Mouse (Mus musculus) urinary bladder, postnatal 36 days (tissue): ENCODE results near the gene Syk.

Experiments used
- DNase-seq, 2 experiments: peaks; one replicate each; pipeline ENCODE4 v3.0.0; 2022; ENCODE audit warnings: low spot score in 2 of 2, mixed read lengths in 1 of 2

The Syk gene

GRCm38 (mm10) chr13:52651383-52652252 lies 68.6 kb downstream of the Syk start:
- DNase-seq, result peak in 1 of 2 experiments; percentile 20

- no peak for DNase-seq
Observed at GRCm38 (mm10) chr13:52652253-52652628, 69.3 kb downstream of the Syk start.

- DNase-seq, result peak in 1 of 2 experiments; percentile 37
Observed at GRCm38 (mm10) chr13:52654081-52654829, 71.3 kb downstream of the Syk start.

- no peak for DNase-seq
Observed at GRCm38 (mm10) chr13:52654830-52655308, 71.9 kb downstream of the Syk start.

GRCm38 (mm10) chr13:52657966-52658365 lies 75.0 kb downstream of the Syk start:
- no peak for DNase-seq

- DNase-seq, result peak; percentile 38 to 60
Observed at GRCm38 (mm10) chr13:52658477-52658876, 75.5 kb downstream of the Syk start.

GRCm38 (mm10) chr13:52659171-52659665 lies 76.2 kb downstream of the Syk start:
- no peak for DNase-seq

GRCm38 (mm10) chr13:52669889-52670288 lies 86.9 kb downstream of the Syk start:
- DNase-seq, result peak; percentile 26 to 33

GRCm38 (mm10) chr13:52673272-52673671 lies 90.3 kb downstream of the Syk start:
- no peak for DNase-seq

- DNase-seq, result no peak
Observed at GRCm38 (mm10) chr13:52673856-52674255, 90.9 kb downstream of the Syk start.

GRCm38 (mm10) chr13:52674839-52675238 lies 91.9 kb downstream of the Syk start:
- DNase-seq, result no peak

GRCm38 (mm10) chr13:52675526-52676294 lies 92.7 kb downstream of the Syk start:
- DNase-seq, result no peak

GRCm38 (mm10) chr13:52676671-52677445 lies 93.9 kb downstream of the Syk start:
- no peak for DNase-seq

GRCm38 (mm10) chr13:52679906-52680305 lies 96.9 kb downstream of the Syk start:
- DNase-seq, result no peak

- no peak for DNase-seq
Observed at GRCm38 (mm10) chr13:52682107-52682506, 99.1 kb downstream of the Syk start.

- DNase-seq, result no peak
Observed at GRCm38 (mm10) chr13:52690425-52690824, 107.5 kb downstream of the Syk start.

- no peak for DNase-seq
Observed at GRCm38 (mm10) chr13:52692311-52692710, 109.3 kb downstream of the Syk start.

GRCm38 (mm10) chr13:52694857-52695256 lies 111.9 kb downstream of the Syk start:
- no peak for DNase-seq
